24 mouse cellular contexts compared by ENCODE assay signal in genomic region chr9:62620901-62621445, GRCm38 (mm10). TPM values are rescaled to one million over a fixed set of nuclear protein-coding genes. Genes with fewer than 3 reads are reported as not detected.
DNase-seq lines count a peak whose midpoint lies in the region; ATAC-seq and TF ChIP-seq lines count a peak whose summit lies in the region.
"Had no signal": no experiment of that assay in that cellular context is flagged by ENCODE, and none has a peak within 500 bp of the region (broad histone marks: within the 10 kb centered on the region; RNA-seq: fewer than 3 reads in every experiment).

No protein-coding gene starts in this region.

- DNase-seq in gastrocnemius, postnatal 14 days = peak; percentile 14
- DNase-seq in gastrocnemius, postnatal 36 days = no peak
- DNase-seq in lung, postnatal 10 days = peak; percentile 24
- DNase-seq in lung, adult 18-20 months = no peak
- peak; percentile 40 for DNase-seq in Muller cell, postnatal 12 days (ENCODE audit: inconsistent ontology term)
- DNase-seq in adrenal gland, adult 2 months = no peak
- DNase-seq: adrenal gland, adult 8-10 months; adrenal gland, postnatal 36 days; B cell, adult 2 months; cerebellum, adult 2 months; cerebellum, postnatal 10 days; forebrain, postnatal 0 days; kidney, adult 11 months had no signal

- ATAC-seq in activated CD4-positive, CD25-positive, alpha-beta regulatory T cell, adult 4 months = no peak
- ATAC-seq: CD4-positive, CD25-positive, alpha-beta regulatory T cell, adult 4 months; forebrain, embryonic 13.5 days; forebrain, postnatal 0 days; hindbrain, postnatal 0 days; Patski had no signal

- H3K4me3 ChIP-seq in embryonic fibroblast, embryonic 13.5 days (ENCODE audit: insufficient read depth, low read length) = no peak overlapping the region
- H3K4me3 ChIP-seq: embryonic facial prominence, embryonic 12.5 days; forebrain, embryonic 13.5 days; heart, embryonic 12.5 days; hindbrain, embryonic 13.5 days had no signal

- no peak for TF ChIP-seq CTCF in embryonic fibroblast, embryonic 13.5 days (IDR thresholded peaks at IDR 0.05; ENCODE audit: borderline replicate concordance, insufficient read depth, low read length)

- intact Hi-C loops in gastrocnemius, postnatal 14 days (cut with DNase I; ENCODE audit: low total_unique reads) = loop anchor here (10.0 kb wide), 1 partner anchor 154 kb away; no protein-coding TSS in a partner anchor
- intact Hi-C loops in gastrocnemius, postnatal 36 days (cut with DNase I) = no loop called here

- no peak for TF ChIP-seq POLR2A in embryonic fibroblast, embryonic 13.5 days (IDR thresholded peaks at IDR 0.05; ENCODE audit: low read depth, low read length)

- peaks cover 9% of the 10 kb centered on the region for H3K4me1 ChIP-seq in embryonic fibroblast, embryonic 13.5 days (ENCODE audit: control insufficient read depth, insufficient read depth, low read length)
- H3K4me1 ChIP-seq: heart, embryonic 12.5 days; hindbrain, embryonic 13.5 days had no signal

- H3K27ac ChIP-seq in embryonic fibroblast, embryonic 13.5 days (ENCODE audit: insufficient read depth, low read length) = peak overlapping the region; percentile 23; the same call in 1 of the 2 replicates
- H3K27ac ChIP-seq: embryonic facial prominence, embryonic 12.5 days; forebrain, embryonic 13.5 days; hindbrain, embryonic 13.5 days; hindbrain, postnatal 0 days had no signal

RNA-seq across cellular contexts. Expression of gene Itga11, which starts 56.7 kb away (rescaled TPM):
- total RNA-seq in gastrocnemius, postnatal 14 days (2021) = 1 to 10 TPM; 5.0 to 7.6 TPM
- 1 to 10 TPM; 3.2 to 3.3 TPM for total RNA-seq in gastrocnemius, postnatal 36 days (2021)
- 139 and 166 TPM in 2 replicates for polyA plus RNA-seq in embryonic fibroblast, embryonic 13.5 days (2011; ENCODE audit: insufficient read length, low read depth, missing spikeins)
- polyA plus RNA-seq in activated CD4-positive, CD25-positive, alpha-beta regulatory T cell, adult 4 months (2017; shearing (Covaris generic)) = under 1 TPM; 0.07 to 0.18 TPM
- total RNA-seq in adrenal gland, adult 2 months (2021) = 1 to 10 TPM; 1.9 to 3.5 TPM
- 1.3 and 1.5 TPM in 2 replicates for polyA plus RNA-seq in adrenal gland, adult 2 months (2012; rRNA removed)
- total RNA-seq: G1E; hematopoietic stem cell, adult 5-6 weeks had no signal
- polyA plus RNA-seq: G1E had no signal

Comparison
In these comparisons a context has a peak if more than half of its experiments do, and no peak if none do; other contexts are left out.
1. DNase-seq: peak in gastrocnemius, postnatal 14 days (single experiment), lung, postnatal 10 days (single experiment) and Muller cell, postnatal 12 days (single experiment); none in gastrocnemius, postnatal 36 days (0 of 2), lung, adult 18-20 months (0 of 2) and adrenal gland, adult 2 months (single experiment).